Mouse (Mus musculus) forebrain, postnatal 0 days (tissue): ENCODE results near the gene Cetn4. TPM values are rescaled to one million over a fixed set of nuclear protein-coding genes. Genes with fewer than 3 reads are reported as not detected.

ENCODE experiments used
- ATAC-seq: fragments of 200-750 bp; cut with Nextera tagmentation; 2 replicates; pipeline ENCODE4 v1.8.0; 2017; ENCODE audit warnings: mild to moderate bottlenecking, moderate library complexity
- DNase-seq: peaks from one replicate; pipeline ENCODE4 v3.0.0-alpha.2; 2015
- H3K27ac ChIP-seq: fragments of 300-500 bp; sonication (generic); 2 replicates; pipeline ENCODE4 v1.5.1; 2014; ENCODE audit warnings: low read depth, mild to moderate bottlenecking, antibody characterized with exemption, low read length, moderate library complexity, mixed read lengths
- H3K27me3 ChIP-seq: fragments of 300-500 bp; sonication (generic); 2 replicates; pipeline ENCODE4 v1.6.1; 2014; ENCODE audit warnings: mild to moderate bottlenecking, low read length, mixed read lengths; ENCODE audit not compliant: insufficient read depth
- H3K36me3 ChIP-seq: fragments of 300-500 bp; sonication (generic); 2 replicates; pipeline ENCODE4 v1.6.1; 2014; ENCODE audit warnings: mild to moderate bottlenecking, moderate library complexity; ENCODE audit not compliant: insufficient read depth
- H3K4me1 ChIP-seq: fragments of 300-500 bp; sonication (generic); 2 replicates; pipeline ENCODE4 v1.6.1; 2014; ENCODE audit warnings: antibody characterized with exemption; ENCODE audit not compliant: insufficient read depth
- H3K4me2 ChIP-seq: fragments of 300-500 bp; sonication (generic); 2 replicates; pipeline ENCODE4 v1.6.1; 2014; ENCODE audit warnings: low read depth, mild to moderate bottlenecking, moderate library complexity
- H3K4me3 ChIP-seq: fragments of 300-500 bp; sonication (generic); 2 replicates; pipeline ENCODE4 v1.5.1; 2014; ENCODE audit warnings: low read depth, low read length, mixed read lengths
- H3K9ac ChIP-seq: fragments of 300-500 bp; sonication (generic); 2 replicates; pipeline ENCODE4 v1.6.1; 2014; ENCODE audit warnings: mild to moderate bottlenecking
- H3K9me3 ChIP-seq: fragments of 300-500 bp; sonication (generic); 2 replicates; pipeline ENCODE4 v1.6.1; 2016; ENCODE audit warnings: low read length
- CTCF ChIP-seq: sonication (generic); IDR thresholded peaks from 2 replicates; pipeline ENCODE4 v1.5.1; 2016; ENCODE audit warnings: antibody characterized with exemption, control low read depth, low read depth
- WGBS: fragments of 180-500 bp; shearing (Covaris S2); extraction: QIAGEN DNeasy Blood & Tissue Kit; methylation state at CpG from one replicate; pipeline ENCODE4 v1.1.7; 2014; 5-methylcytosine and 5-hydroxymethylcytosine counted together
- polyA plus RNA-seq: library from polyadenylated mRNA; unstranded; fragments of >200 nt; fragmentation: Nextera tagmentation; extraction: Ambion mirVana; gene quantifications from 2 replicates; pipeline ENCODE4 v1.2.1, GENCODE M21; 2015
- total RNA-seq: library from RNA; depleted of rRNA; stranded (reverse); fragments of >200 nt; gene quantifications from 2 replicates; pipeline ENCODE4 v1.2.3, GENCODE M21; 2014

Gene Cetn4
- total and polyA plus RNA-seq, 2 experiments from 2014 or later: 4.1 to 5.0 TPM

DNA sequence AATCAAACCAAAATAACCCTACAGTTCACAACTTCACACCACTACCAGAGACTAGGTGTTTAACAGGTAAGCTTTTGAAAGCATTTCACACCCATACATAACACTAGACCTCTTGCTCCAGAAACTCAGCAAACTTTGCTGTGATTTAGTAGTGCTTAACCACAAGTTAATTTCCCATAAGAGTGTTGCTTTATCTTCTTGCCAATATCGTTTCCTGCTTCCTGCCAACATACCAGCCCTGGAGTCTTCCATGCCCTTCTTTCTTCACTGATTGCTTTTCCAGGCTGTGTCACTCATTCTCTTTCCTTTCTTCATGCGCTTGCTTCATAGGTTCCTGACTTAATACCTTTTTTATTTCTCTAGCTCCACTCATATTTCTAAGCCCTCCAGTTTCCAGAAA is 16.0 kb upstream of the Cetn4 start:
- Histone ChIP-seq H3K9me3 (no peaks in the 10 kb centered on the region), H3K4me3 (no peak overlapping the region), H3K4me1 (no peaks in the 10 kb centered on the region), H3K4me2 (no peak overlapping the region), H3K27ac (no peak overlapping the region), H3K36me3 (no peaks in the 10 kb centered on the region), H3K27me3 (no peaks in the 10 kb centered on the region), H3K9ac (no peak overlapping the region)
- no peak for TF ChIP-seq CTCF
- DNase-seq (no peak), ATAC-seq (no peak)
- 84% methylated on average over 2 of the region's 2 CpGs for WGBS

DNA sequence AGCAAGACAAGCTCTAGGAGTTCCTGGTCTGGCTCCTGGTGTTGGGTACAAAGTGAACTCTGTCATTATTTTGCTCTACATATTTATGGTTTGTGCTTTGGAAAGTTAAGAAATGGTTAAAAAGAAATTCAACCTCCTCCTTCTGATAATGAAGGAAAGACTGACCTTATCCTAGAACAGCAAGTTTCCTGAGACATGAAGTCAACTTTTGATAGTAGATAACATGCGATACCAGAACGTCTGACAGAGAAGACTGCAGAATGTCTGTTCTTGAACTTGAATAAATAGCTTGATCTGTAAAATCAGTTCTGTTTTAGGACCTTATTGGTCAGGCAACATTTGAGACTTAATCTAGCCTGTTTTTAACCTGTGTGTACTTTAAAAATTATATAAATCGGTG is 14.1 kb upstream of the Cetn4 start:
- no peaks in the 10 kb centered on the region for H3K4me1 ChIP-seq
- H3K9ac ChIP-seq: no peak overlapping the region
- 91% methylated on average over 3 of the region's 3 CpGs for WGBS
- H3K36me3 ChIP-seq: no peaks in the 10 kb centered on the region
- H3K4me3 ChIP-seq: no peak overlapping the region
- ATAC-seq (no peak), DNase-seq (no peak)
- no peaks in the 10 kb centered on the region for H3K27me3 ChIP-seq
- no peaks in the 10 kb centered on the region for H3K9me3 ChIP-seq
- no peak overlapping the region for H3K4me2 ChIP-seq
- no peak overlapping the region for H3K27ac ChIP-seq
- TF ChIP-seq CTCF: no peak

DNA sequence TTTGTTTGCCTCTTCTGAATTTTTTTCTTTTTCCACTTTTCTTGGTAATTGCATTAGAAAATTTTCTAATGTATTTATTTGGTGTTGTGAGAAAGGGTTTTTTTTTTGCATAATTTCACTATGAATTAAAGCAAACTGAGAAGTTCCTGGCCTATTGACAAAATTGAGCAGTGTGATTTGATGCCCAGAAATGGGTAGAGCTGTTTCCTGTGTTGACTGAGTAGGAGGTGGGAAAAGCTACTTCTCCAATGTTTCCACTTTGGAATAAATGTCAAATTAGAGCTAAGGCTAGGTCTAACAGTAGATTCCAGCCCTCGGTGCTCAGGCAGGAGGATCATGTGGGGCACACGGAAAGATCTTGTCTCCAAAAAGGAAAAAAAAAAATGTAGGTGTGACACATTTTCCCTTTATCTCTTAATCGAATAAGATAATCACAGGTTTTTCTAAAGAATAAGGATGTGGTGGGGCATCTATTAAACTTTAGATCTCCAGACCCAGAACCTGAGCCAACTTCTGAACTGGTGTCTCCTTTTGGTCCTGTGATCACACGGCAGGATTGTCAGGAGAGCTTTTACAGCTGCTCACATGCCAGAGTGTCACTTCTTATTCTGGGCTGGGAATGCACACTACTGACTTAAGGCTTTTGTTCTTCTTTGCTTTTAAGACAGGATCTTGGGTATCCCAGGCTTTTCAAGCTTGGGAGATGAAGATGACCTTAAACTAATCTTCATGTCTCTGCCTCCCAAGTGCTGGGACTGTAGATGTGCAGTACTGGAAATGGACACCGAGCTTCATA is 13.0 kb upstream of the Cetn4 start:
- no peak overlapping the region for H3K4me2 ChIP-seq
- no peaks in the 10 kb centered on the region for H3K9me3 ChIP-seq
- H3K36me3 ChIP-seq: peaks cover 5% of the 10 kb centered on the region; the same call in 1 of the 2 replicates
- H3K27me3 ChIP-seq: no peaks in the 10 kb centered on the region
- H3K27ac ChIP-seq: no peak overlapping the region
- WGBS: 87% methylated on average over 5 of the region's 5 CpGs
- ATAC-seq (no peak), DNase-seq (no peak)
- H3K4me1 ChIP-seq: no peaks in the 10 kb centered on the region
- no peak for TF ChIP-seq CTCF
- H3K4me3 ChIP-seq: no peak overlapping the region
- H3K9ac ChIP-seq: no peak overlapping the region

DNA sequence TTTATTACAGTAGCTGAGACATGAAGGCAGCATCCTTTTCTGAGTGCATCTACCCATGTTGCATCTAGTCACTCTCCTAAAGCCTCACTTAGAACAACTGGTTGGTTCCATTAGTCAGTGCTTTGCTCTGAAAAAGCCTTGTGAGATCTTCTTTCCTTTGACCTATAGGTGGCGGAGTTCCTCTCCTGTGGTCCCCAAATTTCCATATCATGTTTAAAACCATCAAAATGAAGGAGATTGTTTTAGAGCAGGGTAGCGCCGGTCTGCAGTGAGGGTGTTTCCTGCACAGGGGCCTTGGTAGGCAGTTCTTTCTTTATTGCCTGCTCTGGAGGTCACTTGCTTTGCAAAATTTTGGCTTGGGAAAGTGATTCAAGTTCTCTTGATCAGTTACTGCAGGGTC is 11.8 kb upstream of the Cetn4 start:
- peak; percentile 13 for DNase-seq
- Histone ChIP-seq H3K9ac (no peak overlapping the region), H3K36me3 (peaks cover 5% of the 10 kb centered on the region; the same call in 1 of the 2 replicates), H3K27ac (no peak overlapping the region), H3K27me3 (no peaks in the 10 kb centered on the region), H3K4me1 (no peaks in the 10 kb centered on the region), H3K4me2 (no peak overlapping the region), H3K9me3 (no peaks in the 10 kb centered on the region), H3K4me3 (no peak overlapping the region)
- peak; percentile 57 for TF ChIP-seq CTCF
- ATAC-seq: peak; percentile 32; the same call in 1 of the 2 replicates
- WGBS: 40% methylated on average over 3 of the region's 3 CpGs

DNA sequence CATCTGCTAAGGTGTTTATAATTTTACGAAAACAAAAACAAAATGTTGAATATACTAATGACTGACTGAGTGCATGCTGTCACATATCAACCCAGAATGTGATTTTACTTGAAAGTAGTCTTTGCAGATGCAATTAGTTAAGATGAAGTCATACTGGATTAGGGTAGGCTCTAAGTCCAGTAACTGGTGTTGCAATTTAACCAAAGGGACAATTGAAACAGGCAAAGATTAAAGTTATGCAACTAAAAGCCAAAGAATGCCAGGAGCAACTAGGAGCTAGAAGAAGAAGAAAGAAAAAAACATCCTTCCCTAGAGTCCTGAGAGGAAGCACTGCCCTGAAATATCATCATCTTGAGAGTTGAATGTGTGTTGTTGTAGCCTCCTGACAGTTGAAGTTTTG is 3.7 kb upstream of the Cetn4 start:
- WGBS: 97% methylated on average over 1 of the region's 1 CpGs
- Histone ChIP-seq H3K9ac (no peak overlapping the region), H3K27ac (no peak overlapping the region), H3K4me1 (no peaks in the 10 kb centered on the region), H3K36me3 (peaks cover 5% of the 10 kb centered on the region; the same call in 1 of the 2 replicates), H3K4me2 (no peak overlapping the region), H3K27me3 (no peaks in the 10 kb centered on the region), H3K9me3 (no peaks in the 10 kb centered on the region), H3K4me3 (no peak overlapping the region)
- TF ChIP-seq CTCF: no peak
- DNase-seq (no peak), ATAC-seq (no peak)

DNA sequence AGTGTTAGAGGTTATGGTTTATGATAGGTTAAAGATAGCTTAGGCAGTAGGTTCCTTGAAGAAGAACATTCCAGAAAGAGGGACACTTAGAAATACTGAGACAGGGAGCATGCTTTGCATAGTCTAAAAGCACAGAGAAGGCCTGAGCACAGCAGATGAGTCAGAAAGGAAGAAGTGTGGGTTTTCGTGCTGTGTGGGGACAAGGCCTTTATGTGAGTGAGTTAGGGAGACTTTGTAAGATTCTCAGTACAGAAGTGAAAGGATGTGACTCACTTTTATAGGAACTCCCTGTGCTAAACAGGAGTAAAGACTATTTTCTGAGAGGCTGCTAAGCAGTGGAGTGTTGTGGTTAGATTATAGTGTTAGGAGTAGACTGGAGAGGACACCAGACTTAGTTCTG is 863 bp upstream of the Cetn4 start:
- H3K4me2 ChIP-seq: peak overlapping the region; percentile 61
- DNase-seq: no peak
- H3K36me3 ChIP-seq: no peaks in the 10 kb centered on the region
- ATAC-seq: no peak
- no peak overlapping the region for H3K27ac ChIP-seq
- no peaks in the 10 kb centered on the region for H3K27me3 ChIP-seq
- no peaks in the 10 kb centered on the region for H3K9me3 ChIP-seq
- 25% methylated on average over 1 of the region's 1 CpGs for WGBS
- H3K4me1 ChIP-seq: no peaks in the 10 kb centered on the region
- no peak for TF ChIP-seq CTCF
- no peak overlapping the region for H3K4me3 ChIP-seq
- H3K9ac ChIP-seq: no peak overlapping the region

DNA sequence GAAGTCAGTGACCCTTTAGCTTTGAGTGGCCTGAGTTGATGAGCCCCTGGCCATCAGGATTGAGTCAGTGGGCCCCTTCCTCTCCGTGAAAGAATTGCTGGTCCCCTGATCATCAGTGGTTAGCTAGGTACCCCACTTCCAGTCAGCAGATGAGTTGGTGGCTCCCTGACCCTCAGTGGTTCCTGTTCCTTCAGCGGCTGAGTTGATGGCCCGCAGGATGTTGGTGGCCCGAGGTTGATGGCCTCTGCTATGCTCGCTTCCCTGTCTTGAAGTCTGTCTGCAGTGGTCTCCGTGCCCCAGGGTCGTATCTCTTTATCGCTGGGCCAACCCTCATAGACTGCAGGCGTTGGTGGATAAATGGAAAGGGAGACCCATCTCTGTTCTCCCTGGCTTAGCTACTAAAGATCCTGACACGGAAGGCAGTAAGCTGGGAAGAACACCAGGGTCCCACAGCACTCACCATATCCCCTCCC is 575 bp downstream of the Cetn4 start:
- H3K9me3 ChIP-seq: no peaks in the 10 kb centered on the region
- WGBS: 2% methylated on average over 10 of the region's 10 CpGs
- peak overlapping the region; percentile 86 for H3K9ac ChIP-seq
- DNase-seq: no peak
- peak overlapping the region; percentile 96 for H3K4me3 ChIP-seq
- no peaks in the 10 kb centered on the region for H3K4me1 ChIP-seq
- H3K27ac ChIP-seq: no peak overlapping the region
- H3K36me3 ChIP-seq: no peaks in the 10 kb centered on the region
- no peak for TF ChIP-seq CTCF
- no peaks in the 10 kb centered on the region for H3K27me3 ChIP-seq
- ATAC-seq: no peak
- peak overlapping the region; percentile 61 for H3K4me2 ChIP-seq
